Comparison of ENCODE assay signal across 9 mouse cellular contexts in genomic region chr10:118049330-118049729, GRCm38 (mm10).
DNase-seq lines count a peak whose midpoint lies in the region; ATAC-seq lines count a peak whose summit lies in the region.
"Had no signal": no experiment of that assay in that cellular context is flagged by ENCODE, and none has a peak within 500 bp of the region (broad histone marks: within the 10 kb centered on the region; RNA-seq: fewer than 3 reads in every experiment).

No protein-coding gene starts in this region.

- H3K9ac ChIP-seq in hindbrain, embryonic 16.5 days (ENCODE audit: low read depth, low read length), result no peak overlapping the region
- H3K9ac ChIP-seq in hindbrain, embryonic 12.5 days, result no peak overlapping the region
- no peak overlapping the region for H3K9ac ChIP-seq in hindbrain, embryonic 14.5 days

- DNase-seq in spleen, postnatal 4 days (ENCODE audit: low spot score in 2 of 2), result peak; percentile 25 to 56
- DNase-seq in spleen, adult 12 weeks (ENCODE audit: low spot score), result no peak
- DNase-seq in gastrocnemius, postnatal 36 days, result peak; percentile 78 to 81
- DNase-seq in limb, embryonic 10.5 days (ENCODE audit: low spot score), result peak; percentile 15
- DNase-seq in yolk sac, embryonic 10.5 days (ENCODE audit: low spot score), result no peak
- DNase-seq in hindbrain, embryonic 14.5 days (ENCODE audit: low spot score), result no peak

- H3K36me3 ChIP-seq in hindbrain, embryonic 16.5 days (ENCODE audit: control insufficient read depth, insufficient read depth, low read length), result no peaks in the 10 kb centered on the region
- H3K36me3 ChIP-seq in hindbrain, embryonic 12.5 days, result no peaks in the 10 kb centered on the region
- H3K36me3 ChIP-seq in limb, embryonic 10.5 days, result no peaks in the 10 kb centered on the region
- no peaks in the 10 kb centered on the region for H3K36me3 ChIP-seq in hindbrain, embryonic 14.5 days (replicated peaks; ENCODE audit: control insufficient read depth, insufficient read depth)

- intact Hi-C loops in gastrocnemius, postnatal 36 days (cut with DNase I), result no loop called here

- no peak overlapping the region for H3K4me3 ChIP-seq in hindbrain, embryonic 16.5 days (ENCODE audit: low read length)
- H3K4me3 ChIP-seq in hindbrain, embryonic 12.5 days, result no peak overlapping the region
- H3K4me3 ChIP-seq in limb, embryonic 10.5 days, result no peak overlapping the region
- H3K4me3 ChIP-seq in hindbrain, embryonic 14.5 days (replicated peaks; ENCODE audit: low read length), result no peak overlapping the region

- no peak overlapping the region for H3K4me2 ChIP-seq in hindbrain, embryonic 16.5 days (ENCODE audit: low read length)
- no peak overlapping the region for H3K4me2 ChIP-seq in hindbrain, embryonic 12.5 days (replicated peaks)
- no peak overlapping the region for H3K4me2 ChIP-seq in hindbrain, embryonic 14.5 days (replicated peaks)

- H3K27ac ChIP-seq in hindbrain, embryonic 16.5 days (ENCODE audit: low read depth, low read length), result no peak overlapping the region
- H3K27ac ChIP-seq in hindbrain, embryonic 12.5 days, result no peak overlapping the region
- no peak overlapping the region for H3K27ac ChIP-seq in limb, embryonic 10.5 days
- H3K27ac ChIP-seq in hindbrain, embryonic 14.5 days, result no peak overlapping the region

- no peaks in the 10 kb centered on the region; the same call in 1 of the 2 replicates for H3K9me3 ChIP-seq in hindbrain, embryonic 16.5 days (ENCODE audit: control insufficient read depth, low read length)
- H3K9me3 ChIP-seq in hindbrain, embryonic 12.5 days (replicated peaks), result 0 out of 2 replicates have a peak, but pooled peaks cover 4% of the 10 kb centered on the region
- no peaks in the 10 kb centered on the region for H3K9me3 ChIP-seq in limb, embryonic 10.5 days (replicated peaks)
- no peaks in the 10 kb centered on the region for H3K9me3 ChIP-seq in hindbrain, embryonic 14.5 days (ENCODE audit: control insufficient read depth, low read length)

- peak; percentile 80; the same call in 1 of the 2 replicates for ATAC-seq in hindbrain, embryonic 16.5 days
- no peak for ATAC-seq in hindbrain, embryonic 12.5 days (ENCODE audit: low FRiP score)
- ATAC-seq in hindbrain, embryonic 14.5 days (ENCODE audit: low FRiP score), result no peak

- 74% methylated on average over 10 of the region's 10 CpGs for WGBS in hindbrain, embryonic 16.5 days
- 93% methylated on average over 10 of the region's 10 CpGs for WGBS in hindbrain, embryonic 12.5 days
- 95% methylated on average over 10 of the region's 10 CpGs for WGBS in limb, embryonic 10.5 days
- WGBS in hindbrain, embryonic 14.5 days, result 87% methylated on average over 10 of the region's 10 CpGs

- H3K27me3 ChIP-seq in hindbrain, embryonic 16.5 days (replicated peaks; ENCODE audit: control insufficient read depth, insufficient read depth, low read length), result no peaks in the 10 kb centered on the region
- no peaks in the 10 kb centered on the region for H3K27me3 ChIP-seq in hindbrain, embryonic 12.5 days
- H3K27me3 ChIP-seq in limb, embryonic 10.5 days (ENCODE audit: low read depth, poor library complexity, severe bottlenecking), result no peaks in the 10 kb centered on the region
- no peaks in the 10 kb centered on the region for H3K27me3 ChIP-seq in hindbrain, embryonic 14.5 days (ENCODE audit: control insufficient read depth, insufficient read depth, low read length)
- H3K27me3 ChIP-seq: CH12.LX had no signal

- no peaks in the 10 kb centered on the region for H3K4me1 ChIP-seq in hindbrain, embryonic 16.5 days (ENCODE audit: control insufficient read depth, insufficient read depth, low read depth, low read length)
- H3K4me1 ChIP-seq in hindbrain, embryonic 12.5 days, result 0 out of 2 replicates have a peak, but pooled peaks cover 5% of the 10 kb centered on the region
- H3K4me1 ChIP-seq in limb, embryonic 10.5 days, result no peaks in the 10 kb centered on the region
- no peaks in the 10 kb centered on the region; the same call in 1 of the 2 replicates for H3K4me1 ChIP-seq in hindbrain, embryonic 14.5 days (replicated peaks; ENCODE audit: control insufficient read depth, insufficient read depth, low read length)

Comparison
In these comparisons a context has a peak if more than half of its experiments do, and no peak if none do; other contexts are left out.
1. DNase-seq: peak in spleen, postnatal 4 days (2 of 2), gastrocnemius, postnatal 36 days (2 of 2) and limb, embryonic 10.5 days (single experiment); none in spleen, adult 12 weeks (single experiment), yolk sac, embryonic 10.5 days (single experiment) and hindbrain, embryonic 14.5 days (single experiment).